In genomic region chr4:47020563-47020962, GRCm38 (mm10) we compare ENCODE assay signal across 9 mouse cellular contexts. TPM values are rescaled to one million over a fixed set of nuclear protein-coding genes. Genes with fewer than 3 reads are reported as not detected.
DNase-seq lines count a peak whose midpoint lies in the region; ATAC-seq and TF ChIP-seq lines count a peak whose summit lies in the region.
"Had no signal": no experiment of that assay in that cellular context is flagged by ENCODE, and none has a peak within 500 bp of the region (broad histone marks: within the 10 kb centered on the region; RNA-seq: fewer than 3 reads in every experiment).

No protein-coding gene starts in this region.

- peaks cover 21% of the 10 kb centered on the region for H3K36me3 ChIP-seq in forebrain, embryonic 10.5 days (replicated peaks)
- peaks cover 13% of the 10 kb centered on the region; the same call in 1 of the 2 replicates for H3K36me3 ChIP-seq in forebrain, embryonic 12.5 days (replicated peaks)
- no peaks in the 10 kb centered on the region for H3K36me3 ChIP-seq in spleen, adult 2 months (ENCODE audit: control insufficient read depth, insufficient read depth, low read length)

- no peaks in the 10 kb centered on the region for H3K27me3 ChIP-seq in forebrain, embryonic 10.5 days (ENCODE audit: poor library complexity, severe bottlenecking)
- no peaks in the 10 kb centered on the region for H3K27me3 ChIP-seq in forebrain, embryonic 12.5 days
- H3K27me3 ChIP-seq in spleen, adult 2 months (ENCODE audit: control insufficient read depth, insufficient read depth, low read length): no peaks in the 10 kb centered on the region
- H3K27me3 ChIP-seq: neural tube, embryonic 13.5 days had no signal

- H3K4me1 ChIP-seq in forebrain, embryonic 10.5 days: no peaks in the 10 kb centered on the region
- no peaks in the 10 kb centered on the region for H3K4me1 ChIP-seq in forebrain, embryonic 12.5 days
- no peaks in the 10 kb centered on the region for H3K4me1 ChIP-seq in spleen, adult 2 months (ENCODE audit: control insufficient read depth, insufficient read depth, insufficient read length)
- H3K4me1 ChIP-seq: neural tube, embryonic 13.5 days had no signal

- TF ChIP-seq POLR2A in spleen, adult 2 months (IDR thresholded peaks at IDR 0.05; ENCODE audit: low read depth, low read length): no peak

- no peak overlapping the region for H3K27ac ChIP-seq in forebrain, embryonic 10.5 days
- H3K27ac ChIP-seq in forebrain, embryonic 12.5 days: no peak overlapping the region
- H3K27ac ChIP-seq in spleen, adult 2 months (ENCODE audit: insufficient read depth, low read length): no peak overlapping the region
- H3K27ac ChIP-seq: neural tube, embryonic 13.5 days had no signal

- H3K4me2 ChIP-seq in forebrain, embryonic 12.5 days: no peak overlapping the region
- H3K4me2 ChIP-seq: neural tube, embryonic 13.5 days had no signal

- peak; percentile 75 for DNase-seq in forebrain, embryonic 10.5 days (ENCODE audit: extremely low spot score, low spot score)
- peak; percentile 24 for DNase-seq in ovary, postnatal 10 days (ENCODE audit: low spot score)
- DNase-seq in ovary, adult 18-20 months (ENCODE audit: low spot score): no peak
- peak; percentile 76 for DNase-seq in cerebellum, adult 9-10 months
- DNase-seq in heart, postnatal 36 days: peak; percentile 59 to 82
- peak; percentile 70 for DNase-seq in lung, postnatal 10 days
- peak; percentile 15 to 71 for DNase-seq in spleen, adult 2 months (ENCODE audit: low read depth in 1 of 2, low spot score in 2 of 2)

- no peak overlapping the region for H3K4me3 ChIP-seq in forebrain, embryonic 10.5 days
- no peak overlapping the region for H3K4me3 ChIP-seq in forebrain, embryonic 12.5 days (replicated peaks)
- H3K4me3 ChIP-seq in spleen, adult 2 months (ENCODE audit: extremely low read depth, insufficient read depth, insufficient read length): no peak overlapping the region
- H3K4me3 ChIP-seq: neural tube, embryonic 13.5 days had no signal

- ATAC-seq in forebrain, embryonic 12.5 days (ENCODE audit: low FRiP score): no peak

- intact Hi-C loops in heart, postnatal 36 days (cut with DNase I): loop anchor here (1.0 kb wide), 1 partner anchor 331 kb away; no protein-coding TSS in a partner anchor

- peak; percentile 72; the same call in 1 of the 2 replicates for TF ChIP-seq CTCF in spleen, adult 2 months (IDR thresholded peaks at IDR 0.05; ENCODE audit: extremely low read depth, insufficient read depth, insufficient read length, insufficient replicate concordance)

- H3K9me3 ChIP-seq in forebrain, embryonic 10.5 days: no peaks in the 10 kb centered on the region
- H3K9me3 ChIP-seq in forebrain, embryonic 12.5 days: no peaks in the 10 kb centered on the region
- H3K9me3 ChIP-seq: neural tube, embryonic 13.5 days had no signal

- 14% methylated on average over 5 of the region's 5 CpGs for WGBS in forebrain, embryonic 10.5 days
- WGBS in forebrain, embryonic 12.5 days: 8% methylated on average over 5 of the region's 5 CpGs
- 10% methylated on average over 5 of the region's 5 CpGs for WGBS in spleen, adult 2 months

- H3K9ac ChIP-seq in forebrain, embryonic 12.5 days: no peak overlapping the region
- H3K9ac ChIP-seq: neural tube, embryonic 13.5 days had no signal

RNA-seq across cellular contexts. Expression of gene Gabbr2, which starts 28.9 kb away (rescaled TPM):
- polyA plus RNA-seq in forebrain, embryonic 10.5 days (2016; fragmentation: Nextera tagmentation; extraction: Ambion mirVana): 0.06 and 0.09 TPM in 2 replicates
- 0.51 and 0.53 TPM in 2 replicates for polyA plus RNA-seq in forebrain, embryonic 12.5 days (2016; fragmentation: Nextera tagmentation; extraction: Ambion mirVana)
- total RNA-seq in heart, postnatal 36 days (2021): not detected
- 0.01 TPM in 1 of 2 replicates, not detected in the other for polyA plus RNA-seq in spleen, adult 2 months (2012; rRNA removed)

RNA-seq across cellular contexts. Expression of gene Anks6, which starts 36.7 kb away (rescaled TPM):
- polyA plus RNA-seq in forebrain, embryonic 10.5 days (2016; fragmentation: Nextera tagmentation; extraction: Ambion mirVana): 4.1 and 4.5 TPM in 2 replicates
- polyA plus RNA-seq in forebrain, embryonic 12.5 days (2016; fragmentation: Nextera tagmentation; extraction: Ambion mirVana): 5.6 and 6.1 TPM in 2 replicates
- 1 to 10 TPM; 2.8 to 3.0 TPM for total RNA-seq in heart, postnatal 36 days (2021)
- 1.5 and 1.6 TPM in 2 replicates for polyA plus RNA-seq in spleen, adult 2 months (2012; rRNA removed)
